In the genomic region with DNA sequence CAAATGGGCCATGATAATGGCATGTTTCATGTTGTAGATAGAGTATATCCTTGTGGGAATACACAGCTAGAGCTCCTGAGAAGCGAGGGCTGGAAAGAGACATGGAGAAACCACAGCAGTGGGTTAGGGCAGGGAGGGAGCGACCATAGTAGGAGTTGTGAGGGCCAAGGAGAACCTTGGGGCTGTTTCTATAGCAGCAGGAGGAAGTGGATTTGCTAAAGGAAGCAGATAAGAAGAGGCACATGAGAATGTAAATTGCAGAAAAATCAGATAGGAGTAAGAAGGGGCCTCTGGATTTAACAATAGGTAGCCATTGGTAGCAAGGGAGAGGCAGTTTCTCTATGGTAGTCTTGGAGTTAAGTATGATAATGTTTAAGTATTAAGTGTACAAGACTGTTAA, we compare ENCODE assay signal across 20 mouse cellular contexts. TPM values are rescaled to one million over a fixed set of nuclear protein-coding genes. Genes with fewer than 3 reads are reported as not detected.
DNase-seq lines count a peak whose midpoint lies in the region; ATAC-seq and TF ChIP-seq lines count a peak whose summit lies in the region.
"Had no signal": no experiment of that assay in that cellular context is flagged by ENCODE, and none has a peak within 500 bp of the region (broad histone marks: within the 10 kb centered on the region; RNA-seq: fewer than 3 reads in every experiment).

No protein-coding gene starts in this region.

- H3K9me3 ChIP-seq in kidney, embryonic 16.5 days (ENCODE audit: low read length) = no peaks in the 10 kb centered on the region
- H3K9me3 ChIP-seq: forebrain, embryonic 10.5 days; limb, embryonic 13.5 days; liver, embryonic 13.5 days; lung, embryonic 15.5 days; neural tube, embryonic 15.5 days had no signal

- TF ChIP-seq CTCF in heart, adult 2 months (IDR thresholded peaks at IDR 0.05) = no peak
- TF ChIP-seq CTCF in cerebellum, adult 2 months (IDR thresholded peaks at IDR 0.05; ENCODE audit: borderline replicate concordance, insufficient read depth, low read depth, low read length) = no peak

- H3K27ac ChIP-seq in heart, adult 2 months = peak overlapping the region; percentile 13
- peak overlapping the region; percentile 55 for H3K27ac ChIP-seq in kidney, embryonic 16.5 days (ENCODE audit: low read length)
- H3K27ac ChIP-seq in cerebellum, adult 2 months (ENCODE audit: insufficient read depth, low read length) = no peak overlapping the region
- H3K27ac ChIP-seq: forebrain, embryonic 10.5 days; limb, embryonic 13.5 days; liver, embryonic 13.5 days; lung, embryonic 15.5 days; neural tube, embryonic 15.5 days had no signal

- H3K79me2 ChIP-seq in heart, adult 2 months (replicated peaks; ENCODE audit: control insufficient read depth, insufficient read depth, low read length) = 0 out of 2 replicates have a peak, but pooled peaks cover 1% of the 10 kb centered on the region

- no peak for TF ChIP-seq EP300 in heart, adult 2 months (IDR thresholded peaks at IDR 0.05; ENCODE audit: insufficient read depth, low read depth, low read length)

- DNase-seq in heart, adult 2 months = no peak
- no peak for DNase-seq in heart, adult 8-10 months (ENCODE audit: low spot score)
- no peak for DNase-seq in kidney, adult 8-10 months
- DNase-seq in cerebellum, adult 2 months = no peak
- no peak for DNase-seq in gastrocnemius, postnatal 14 days
- DNase-seq: adrenal gland, postnatal 10 days; cerebellum, adult 11-12 months; cerebellum, postnatal 25 days; gastrocnemius, adult 2 months; liver, embryonic 13.5 days; midbrain, embryonic 14.5 days; thymus, postnatal 14 days had no signal

- peaks cover 15% of the 10 kb centered on the region for H3K4me1 ChIP-seq in heart, adult 2 months (ENCODE audit: control insufficient read depth, insufficient read depth, low read length)
- peaks cover 19% of the 10 kb centered on the region; the same call in 1 of the 2 replicates for H3K4me1 ChIP-seq in kidney, embryonic 16.5 days (ENCODE audit: insufficient read depth, low read length)
- H3K4me1 ChIP-seq in cerebellum, adult 2 months (ENCODE audit: control insufficient read depth, insufficient read depth, low read length) = no peaks in the 10 kb centered on the region
- H3K4me1 ChIP-seq: forebrain, embryonic 10.5 days; neural tube, embryonic 15.5 days had no signal

- WGBS in heart, adult 2 months = 52% methylated on average over 2 of the region's 2 CpGs
- WGBS in kidney, embryonic 16.5 days = 80% methylated on average over 2 of the region's 2 CpGs
- 88% methylated on average over 2 of the region's 2 CpGs for WGBS in cerebellum, adult 2 months

- no peak overlapping the region for H3K9ac ChIP-seq in heart, adult 2 months (ENCODE audit: low read depth, low read length)
- H3K9ac ChIP-seq in kidney, embryonic 16.5 days (replicated peaks; ENCODE audit: low read length) = no peak overlapping the region
- H3K9ac ChIP-seq: limb, embryonic 13.5 days; liver, embryonic 13.5 days; lung, embryonic 15.5 days; neural tube, embryonic 15.5 days had no signal

- TF ChIP-seq POLR2A in heart, adult 2 months (IDR thresholded peaks at IDR 0.05; ENCODE audit: insufficient read depth, low read depth, low read length) = no peak
- no peak for TF ChIP-seq POLR2A in cerebellum, adult 2 months (IDR thresholded peaks at IDR 0.05; ENCODE audit: borderline replicate concordance, insufficient read depth, low read length)

- H3K27me3 ChIP-seq in heart, adult 2 months (ENCODE audit: control insufficient read depth, insufficient read depth, low read length) = no peaks in the 10 kb centered on the region
- H3K27me3 ChIP-seq in kidney, embryonic 16.5 days (ENCODE audit: insufficient read depth, low read length) = no peaks in the 10 kb centered on the region
- H3K27me3 ChIP-seq in cerebellum, adult 2 months (ENCODE audit: control insufficient read depth, insufficient read depth, low read length) = no peaks in the 10 kb centered on the region
- H3K27me3 ChIP-seq: limb, embryonic 13.5 days; liver, embryonic 13.5 days; lung, embryonic 15.5 days; neural tube, embryonic 15.5 days had no signal

- peaks cover 5% of the 10 kb centered on the region for H3K36me3 ChIP-seq in heart, adult 2 months (ENCODE audit: control insufficient read depth, insufficient read depth, low read length)
- H3K36me3 ChIP-seq in kidney, embryonic 16.5 days (ENCODE audit: insufficient read depth, low read length) = peaks cover 13% of the 10 kb centered on the region; the same call in 1 of the 2 replicates
- H3K36me3 ChIP-seq: lung, embryonic 15.5 days; neural tube, embryonic 15.5 days had no signal

- H3K4me3 ChIP-seq in heart, adult 2 months = no peak overlapping the region
- no peak overlapping the region for H3K4me3 ChIP-seq in kidney, embryonic 16.5 days (ENCODE audit: low read length)
- no peak overlapping the region for H3K4me3 ChIP-seq in cerebellum, adult 2 months (replicated peaks; ENCODE audit: insufficient read depth, low read depth, low read length)
- H3K4me3 ChIP-seq: forebrain, embryonic 10.5 days; gastrocnemius, adult 2 months; limb, embryonic 13.5 days; liver, embryonic 13.5 days; lung, embryonic 15.5 days; myocyte; neural tube, embryonic 15.5 days had no signal

- intact Hi-C loops in heart, adult 2 months (cut with DNase I) = loop anchor here (2.0 kb wide), 1 partner anchor 34 kb away; no protein-coding TSS in a partner anchor
- intact Hi-C loops in gastrocnemius, postnatal 14 days (cut with DNase I; ENCODE audit: low total_unique reads) = no loop called here

- no peak for ATAC-seq in kidney, embryonic 16.5 days (ENCODE audit: low FRiP score, low TSS enrichment)
- peak; percentile 49 to 60; a peak in 3 of 4 replicates for ATAC-seq in hematopoietic stem cell, adult 5-6 weeks (replicated peaks in 1 of 2; ENCODE audit: insufficient read depth in 1 of 2, low FRiP score in 2 of 2, low TSS enrichment in 1 of 2, low read depth in 1 of 2, poor library complexity in 2 of 2, severe bottlenecking in 2 of 2)
- ATAC-seq: activated CD4-positive, CD25-positive, alpha-beta regulatory T cell, adult 4 months had no signal

- no peak overlapping the region for H3K4me2 ChIP-seq in kidney, embryonic 16.5 days (replicated peaks; ENCODE audit: low read depth, low read length)
- H3K4me2 ChIP-seq: limb, embryonic 13.5 days; liver, embryonic 13.5 days; lung, embryonic 15.5 days; neural tube, embryonic 15.5 days had no signal

RNA-seq across cellular contexts. Expression of a gene that starts 35.5 kb away (rescaled TPM):
- 10 to 100 TPM; 12.1 to 12.7 TPM for total RNA-seq in heart, adult 2 months (2021)
- 7.7 and 8.8 TPM in 2 replicates for polyA plus RNA-seq in heart, adult 2 months (2012; rRNA removed)
- 10 to 100 TPM; 11.0 to 13.4 (median 12.0) TPM for total RNA-seq in heart, adult 8-10 months (2022)
- 32.1 and 34.2 TPM in 2 replicates for polyA plus RNA-seq in kidney, embryonic 16.5 days (2015; fragmentation: Nextera tagmentation; extraction: Ambion mirVana)
- 90.0 and 96.9 TPM in 2 replicates for total RNA-seq in hematopoietic stem cell, adult 5-6 weeks (2017)
- 5.2 and 5.4 TPM in 2 replicates for polyA plus RNA-seq in cerebellum, adult 2 months (2012; rRNA removed)
- 1 to 10 TPM; 8.3 to 9.0 TPM for total RNA-seq in gastrocnemius, postnatal 14 days (2021)
